Mouse (Mus musculus): ENCODE measurements around the gene Nkx3-2. TPM values are rescaled to one million over a fixed set of nuclear protein-coding genes. Genes with fewer than 3 reads are reported as not detected.

The Nkx3-2 gene
- not detected for total RNA-seq (2023)

DNA sequence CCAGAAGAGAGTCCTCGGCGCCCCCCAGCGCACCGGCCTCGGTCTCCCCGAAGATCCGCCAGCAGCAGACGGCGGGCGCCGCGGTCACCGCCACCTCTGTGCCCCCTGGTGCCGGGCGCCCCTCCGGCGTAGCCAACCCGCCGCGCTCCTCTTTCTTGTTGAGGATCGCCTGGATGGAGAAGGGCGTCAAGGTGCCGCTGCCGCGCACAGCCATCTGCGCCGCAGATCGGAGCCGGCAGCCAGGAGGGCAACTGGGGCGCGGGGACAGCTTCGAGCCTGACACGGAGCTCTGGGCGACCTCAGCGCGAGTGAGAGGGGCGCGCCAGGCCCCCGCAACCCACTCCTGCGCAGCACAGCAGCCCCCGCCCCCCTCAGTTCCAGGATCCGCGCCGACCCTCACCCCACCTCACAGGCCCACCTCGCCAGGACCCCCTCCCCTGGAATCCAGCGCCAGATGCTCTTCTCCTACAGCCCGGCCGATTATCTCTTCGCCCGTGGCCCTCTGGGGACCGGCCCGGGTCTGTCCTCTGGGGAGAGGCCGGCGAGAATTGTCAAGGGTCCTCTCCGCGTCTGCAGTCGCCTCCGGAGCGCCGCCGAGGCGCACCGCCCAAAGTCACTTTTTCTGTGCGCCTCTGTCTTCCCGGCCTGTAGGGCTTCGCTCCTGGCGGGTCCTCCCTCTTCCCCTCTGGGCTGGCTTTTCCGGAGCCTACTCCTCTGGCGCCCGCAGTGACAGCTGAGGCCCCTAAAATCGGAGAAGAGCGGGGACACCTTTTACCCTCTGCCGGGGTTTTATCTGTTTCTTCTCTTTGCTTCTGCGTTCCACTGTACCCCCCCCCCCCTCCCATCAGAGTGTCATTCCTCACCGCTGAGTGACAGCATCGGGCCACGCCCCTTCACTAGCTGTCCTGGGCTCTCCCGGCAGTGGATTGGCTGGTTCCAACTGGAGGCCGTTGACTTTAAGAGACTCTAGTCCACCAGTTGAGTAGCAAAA lies at the start of gene Nkx3-2:
Nkx3-2 (minus strand) TSS at position 771 of the 991 bp plus-strand sequence.

Other genes starting within 250 kb of the Nkx3-2 start
- 21.3 TPM for gene Rab28, start 56.3 kb downstream of the Nkx3-2 start, total RNA-seq (2023)
- gene Bod1l, start 79.8 kb upstream of the Nkx3-2 start, total RNA-seq (2023) = 42.2 TPM

Data from CD4-positive naive resting alpha-beta T cell, adult 57 days (primary cell).